Mouse (Mus musculus) liver, postnatal 0 days (tissue): ENCODE results near the gene Smpdl3a. TPM values are rescaled to one million over a fixed set of nuclear protein-coding genes. Genes with fewer than 3 reads are reported as not detected.
A peak's percentile ranks its signal among the peaks of the same experiment; 100 is the strongest.

Experiments
- ATAC-seq: fragments of 200-750 bp; cut with Nextera tagmentation; 2 replicates; pipeline ENCODE4 v1.8.0; 2017; ENCODE audit warnings: mild to moderate bottlenecking, moderate library complexity
- DNase-seq: peaks from one replicate; pipeline ENCODE4 v3.0.0-alpha.2; 2016
- H3K27ac ChIP-seq: fragments of 300-500 bp; sonication (generic); 2 replicates; pipeline ENCODE4 v1.5.1; 2014; ENCODE audit warnings: antibody characterized with exemption, moderate library complexity, mild to moderate bottlenecking, low read depth
- H3K27me3 ChIP-seq: fragments of 300-500 bp; sonication (generic); 2 replicates; pipeline ENCODE4 v1.6.1; 2014; ENCODE audit warnings: low read length, control low read depth, mixed read lengths; ENCODE audit not compliant: insufficient read depth
- H3K36me3 ChIP-seq: fragments of 300-500 bp; sonication (generic); replicated peaks from 2 replicates; pipeline ENCODE4 v1.6.1; 2014; ENCODE audit warnings: mild to moderate bottlenecking, control low read depth, low read length, moderate library complexity, mixed read lengths; ENCODE audit not compliant: insufficient read depth
- H3K4me1 ChIP-seq: fragments of 300-500 bp; sonication (generic); 2 replicates; pipeline ENCODE4 v1.6.1; 2014; ENCODE audit warnings: antibody characterized with exemption, mild to moderate bottlenecking, control low read depth; ENCODE audit not compliant: insufficient read depth
- H3K4me2 ChIP-seq: fragments of 300-500 bp; sonication (generic); 2 replicates; pipeline ENCODE4 v1.6.1; 2014; ENCODE audit warnings: low read depth, mild to moderate bottlenecking, low read length, moderate library complexity, mixed read lengths
- H3K4me3 ChIP-seq: fragments of 300-500 bp; sonication (generic); 2 replicates; pipeline ENCODE4 v1.5.1; 2014; ENCODE audit warnings: low read depth, low read length
- H3K9ac ChIP-seq: fragments of 300-500 bp; sonication (generic); replicated peaks from 2 replicates; pipeline ENCODE4 v1.6.1; 2014; ENCODE audit warnings: mild to moderate bottlenecking, moderate library complexity
- H3K9me3 ChIP-seq: fragments of 300-500 bp; sonication (generic); 2 replicates; pipeline ENCODE4 v1.6.1; 2016; ENCODE audit warnings: mild to moderate bottlenecking, control low read depth, low read length, mixed read lengths
- CTCF ChIP-seq: sonication (generic); IDR thresholded peaks from 2 replicates; pipeline ENCODE4 v1.5.1; 2016; ENCODE audit warnings: antibody characterized with exemption, low read depth
- EP300 ChIP-seq: IDR thresholded peaks from 2 replicates; pipeline ENCODE4 v1.6.1; 2016; ENCODE audit warnings: antibody characterized with exemption, low read depth, mild to moderate bottlenecking
- WGBS: fragments of 180-500 bp; shearing (Covaris S2); extraction: QIAGEN DNeasy Blood & Tissue Kit; methylation state at CpG from one replicate; pipeline ENCODE4 v1.1.7; 2014; ENCODE audit not compliant: insufficient replicate concordance; 5-methylcytosine and 5-hydroxymethylcytosine counted together
- polyA plus RNA-seq: library from polyadenylated mRNA; unstranded; fragments of >200 nt; fragmentation: Nextera tagmentation; extraction: Ambion mirVana; gene quantifications from 2 replicates; pipeline ENCODE4 v1.2.1, GENCODE M21; 2015

Smpdl3a gene
- polyA plus RNA-seq, 1 experiment from 2014 or later, result 40.0 TPM

- H3K27ac ChIP-seq, result no peak overlapping the region
- H3K36me3 ChIP-seq, result peaks cover 13% of the 10 kb centered on the region
- TF ChIP-seq EP300 (no peak), CTCF (no peak)
- H3K27me3 ChIP-seq, result no peaks in the 10 kb centered on the region
- no peaks in the 10 kb centered on the region for H3K4me1 ChIP-seq
- no peak for ATAC-seq
- WGBS, result 87% methylated on average over 2 of the region's 2 CpGs
- H3K9ac ChIP-seq, result no peak overlapping the region
- no peak overlapping the region for H3K4me3 ChIP-seq
- H3K9me3 ChIP-seq, result no peaks in the 10 kb centered on the region
- no peak for DNase-seq
- no peak overlapping the region for H3K4me2 ChIP-seq
These were observed 20.2 kb downstream of the Smpdl3a start for GRCm38 (mm10) chr10:57814295-57814694.

- Histone ChIP-seq H3K4me3 (no peak overlapping the region), H3K4me2 (no peak overlapping the region), H3K36me3 (0 out of 2 replicates have a peak, but pooled peaks cover 5% of the 10 kb centered on the region), H3K9ac (no peak overlapping the region), H3K9me3 (no peaks in the 10 kb centered on the region), H3K4me1 (no peaks in the 10 kb centered on the region), H3K27me3 (no peaks in the 10 kb centered on the region), H3K27ac (no peak overlapping the region)
- WGBS, result 47% methylated on average over 6 of the region's 6 CpGs
- no peak for DNase-seq
- TF ChIP-seq CTCF, result no peak
- TF ChIP-seq EP300, result 0 out of 2 replicates have a peak, but pooled peaks have one; percentile 28
- no peak for ATAC-seq
These were observed 21.7 kb downstream of the Smpdl3a start for GRCm38 (mm10) chr10:57815869-57816268.

- no peak overlapping the region for H3K27ac ChIP-seq
- no peaks in the 10 kb centered on the region for H3K36me3 ChIP-seq
- ATAC-seq (no peak), DNase-seq (no peak)
- H3K4me1 ChIP-seq, result no peaks in the 10 kb centered on the region
- H3K9me3 ChIP-seq, result no peaks in the 10 kb centered on the region
- no peak overlapping the region for H3K4me3 ChIP-seq
- H3K4me2 ChIP-seq, result no peak overlapping the region
- H3K27me3 ChIP-seq, result no peaks in the 10 kb centered on the region
- H3K9ac ChIP-seq, result no peak overlapping the region
- 86% methylated on average over 2 of the region's 2 CpGs for WGBS
- TF ChIP-seq CTCF (no peak), EP300 (no peak)
These were observed 25.1 kb downstream of the Smpdl3a start for GRCm38 (mm10) chr10:57819209-57819608.

- Histone ChIP-seq H3K36me3 (no peaks in the 10 kb centered on the region), H3K9me3 (no peaks in the 10 kb centered on the region), H3K4me2 (no peak overlapping the region), H3K4me1 (no peaks in the 10 kb centered on the region), H3K27ac (no peak overlapping the region), H3K9ac (no peak overlapping the region), H3K4me3 (no peak overlapping the region), H3K27me3 (no peaks in the 10 kb centered on the region)
- DNase-seq (no peak), ATAC-seq (no peak)
- 47% methylated on average over 3 of the region's 3 CpGs for WGBS
- TF ChIP-seq CTCF, result no peak
- TF ChIP-seq EP300, result no peak
These were observed 28.3 kb downstream of the Smpdl3a start for GRCm38 (mm10) chr10:57822473-57822872.

- WGBS, result 64% methylated on average over 5 of the region's 5 CpGs
- ATAC-seq, result no peak
- no peak overlapping the region for H3K4me2 ChIP-seq
- H3K36me3 ChIP-seq, result no peaks in the 10 kb centered on the region
- no peaks in the 10 kb centered on the region for H3K27me3 ChIP-seq
- no peak overlapping the region for H3K27ac ChIP-seq
- TF ChIP-seq CTCF (no peak), EP300 (no peak)
- H3K4me1 ChIP-seq, result no peaks in the 10 kb centered on the region
- no peak overlapping the region for H3K4me3 ChIP-seq
- H3K9me3 ChIP-seq, result no peaks in the 10 kb centered on the region
- H3K9ac ChIP-seq, result no peak overlapping the region
- DNase-seq, result no peak
These were observed 34.5 kb downstream of the Smpdl3a start for GRCm38 (mm10) chr10:57828649-57829048.

GRCm38 (mm10) chr10:57829621-57830020 lies 35.5 kb downstream of the Smpdl3a start:
- DNase-seq (no peak), ATAC-seq (no peak)
- no peak overlapping the region for H3K4me2 ChIP-seq
- no peaks in the 10 kb centered on the region for H3K36me3 ChIP-seq
- H3K27ac ChIP-seq, result no peak overlapping the region
- no peak overlapping the region for H3K4me3 ChIP-seq
- no peaks in the 10 kb centered on the region for H3K4me1 ChIP-seq
- H3K9ac ChIP-seq, result no peak overlapping the region
- 71% methylated on average over 3 of the region's 3 CpGs for WGBS
- no peaks in the 10 kb centered on the region for H3K27me3 ChIP-seq
- no peak for TF ChIP-seq CTCF
- no peak for TF ChIP-seq EP300
- no peaks in the 10 kb centered on the region for H3K9me3 ChIP-seq

- WGBS, result 79% methylated on average over 1 of the region's 1 CpGs
- ATAC-seq, result no peak
These were observed 41.0 kb downstream of the Smpdl3a start for GRCm38 (mm10) chr10:57835094-57835493.

More at GRCm38 (mm10) chr10:57835094-57835493, 41.0 kb downstream of the Smpdl3a start:
- Histone ChIP-seq H3K4me1 (no peaks in the 10 kb centered on the region), H3K36me3 (no peaks in the 10 kb centered on the region), H3K27me3 (no peaks in the 10 kb centered on the region), H3K4me2 (no peak overlapping the region), H3K9me3 (no peaks in the 10 kb centered on the region), H3K9ac (no peak overlapping the region), H3K27ac (no peak overlapping the region), H3K4me3 (no peak overlapping the region)
- DNase-seq, result no peak
- TF ChIP-seq EP300 (no peak), CTCF (no peak)
